Mouse (Mus musculus) adrenal gland, adult 18-20 months (tissue): Measurements from ENCODE around the gene Wbp1. TPM values are rescaled to one million over a fixed set of nuclear protein-coding genes. Genes with fewer than 3 reads are reported as not detected.

Experiments used
- DNase-seq, 2 experiments: peaks; one replicate each; pipeline ENCODE4 v3.0.0; 2021 to 2022; ENCODE audit warnings: low spot score in 2 of 2
- microRNA-seq, 2 experiments: library from miRNA; unstranded; fragments of <30 nt; microRNA quantifications; one replicate each; pipeline ENCODE4 v1.2.0; 2021; ENCODE audit warnings: borderline number of aligned reads in 2 of 2
- total RNA-seq, 2 experiments: library from RNA; stranded (reverse); gene quantifications; 1 replicate in 1 of 2; 2 replicates in 1 of 2; pipeline ENCODE4 v1.2.3; 2021

Gene Wbp1
- total RNA-seq, 2 experiments from 2014 or later: 84.3 to 89.0 TPM

GRCm38 (mm10) chr6:83087205-83087925, 34.0 kb downstream of the Wbp1 start:
- DNase-seq: peak; percentile 55 to 62

GRCm38 (mm10) chr6:83086121-83087035, 35.0 kb downstream of the Wbp1 start, which contains the start of gene Lbx2:
Lbx2 (plus strand) TSS chr6:83086367.
- DNase-seq: peak in 1 of 2 experiments; percentile 48

- DNase-seq: no peak
Measured at GRCm38 (mm10) chr6:83084477-83084876, 36.9 kb downstream of the Wbp1 start.

- no peak for DNase-seq
Measured at GRCm38 (mm10) chr6:83083497-83083896, 37.9 kb downstream of the Wbp1 start.

- no peak for DNase-seq
Measured at GRCm38 (mm10) chr6:83080210-83080609, 41.1 kb downstream of the Wbp1 start.

GRCm38 (mm10) chr6:83078324-83078858, 43.0 kb downstream of the Wbp1 start:
- DNase-seq: peak; percentile 99

- DNase-seq: peak; percentile 57 to 61
Measured at GRCm38 (mm10) chr6:83077630-83078323, 43.6 kb downstream of the Wbp1 start, which contains the start of gene Pcgf1. Pcgf1 (plus strand) TSS chr6:83077869.

- no peak for DNase-seq
Measured at GRCm38 (mm10) chr6:83074979-83075378, 46.4 kb downstream of the Wbp1 start.

GRCm38 (mm10) chr6:83071220-83071619, 50.1 kb downstream of the Wbp1 start:
- no peak for DNase-seq

- DNase-seq: no peak
Measured at GRCm38 (mm10) chr6:83070311-83071219, 50.8 kb downstream of the Wbp1 start.

GRCm38 (mm10) chr6:83070247-83070310, 51.3 kb downstream of the Wbp1 start, which contains the start of gene Tlx2:
Tlx2 (minus strand) TSS chr6:83070293.
- DNase-seq: no peak

- DNase-seq: no peak
Measured at GRCm38 (mm10) chr6:83069488-83070246, 51.7 kb downstream of the Wbp1 start.

Small RNA genes lying within 50 kb of the gene (microRNA-seq; reads per million reads assigned to microRNA genes)
- 0 reads per million in 2 experiments for gene Mir3470a

Other genes with a start within 250 kb of the Wbp1 start
- gene Sema4f, start 181.8 kb downstream of the Wbp1 start, total RNA-seq: under 1 TPM; 0.74 to 0.76 TPM
- not detected for gene M1ap, start 174.7 kb downstream of the Wbp1 start, total RNA-seq
- 1 to 10 TPM; 7.0 to 7.2 TPM for gene Dok1, start 88.1 kb downstream of the Wbp1 start, total RNA-seq
- 1 to 10 TPM; 1.6 to 1.8 TPM for gene Loxl3, start 87.4 kb downstream of the Wbp1 start, total RNA-seq
- gene Aup1, start 67.0 kb downstream of the Wbp1 start, total RNA-seq: 100 to 1,000 TPM; 175 to 219 TPM
- 10 to 100 TPM; 44.0 to 55.2 TPM for gene Htra2, start 66.3 kb downstream of the Wbp1 start, total RNA-seq
- gene Dqx1, start 63.7 kb downstream of the Wbp1 start, total RNA-seq: 1 to 10 TPM; 2.2 to 3.3 TPM
- gene Tlx2, start 51.3 kb downstream of the Wbp1 start, total RNA-seq: 10 to 100 TPM in 1 of 2 experiments, 1 to 10 TPM in 1; 6.0 to 12.8 TPM
- gene Pcgf1, start 43.7 kb downstream of the Wbp1 start, total RNA-seq: 10 to 100 TPM; 36.4 to 39.3 TPM
- 1 to 10 TPM; 5.0 to 7.6 TPM for gene Lbx2, start 35.2 kb downstream of the Wbp1 start, total RNA-seq
- gene Ccdc142, start 20.0 kb downstream of the Wbp1 start, total RNA-seq: 1 to 10 TPM; 4.4 to 5.8 TPM
- gene Gm42688, start 19.9 kb downstream of the Wbp1 start, total RNA-seq: 1 to 10 TPM; 4.0 to 5.1 TPM
- 100 to 1,000 TPM in 1 of 2 experiments, 10 to 100 TPM in 1; 99.5 to 107 TPM for gene Mrpl53, start 12.5 kb downstream of the Wbp1 start, total RNA-seq
- gene Mogs, start 6.1 kb downstream of the Wbp1 start, total RNA-seq: 10 to 100 TPM; 38.2 to 57.2 TPM
- gene Ino80b, start 3.9 kb upstream of the Wbp1 start, total RNA-seq: 10 to 100 TPM; 20.1 to 20.7 TPM
- gene Rtkn, start 13.9 kb upstream of the Wbp1 start, total RNA-seq: 1 to 10 TPM; 4.7 to 6.6 TPM
- 1 to 10 TPM; 1.9 to 3.6 TPM for gene Wdr54, start 34.8 kb upstream of the Wbp1 start, total RNA-seq
- 1 to 10 TPM; 1.1 to 1.4 TPM for gene 1700003E16Rik, start 34.8 kb upstream of the Wbp1 start, total RNA-seq
- 100 to 1,000 TPM; 111 to 138 TPM for gene Dctn1, start 44.4 kb upstream of the Wbp1 start, total RNA-seq
- under 1 TPM in 1 of 2 experiments, not detected in 1; 0.07 TPM for gene Slc4a5, start 98.3 kb upstream of the Wbp1 start, total RNA-seq
- gene Mthfd2, start 204.3 kb upstream of the Wbp1 start, total RNA-seq: 10 to 100 TPM; 12.3 to 24.1 TPM
- 10 to 100 TPM; 67.7 to 79.2 TPM for gene Mob1a, start 204.5 kb upstream of the Wbp1 start, total RNA-seq
- 100 to 1,000 TPM; 257 to 284 TPM for gene Bola3, start 227.6 kb upstream of the Wbp1 start, total RNA-seq